Mouse (Mus musculus): Measurements from ENCODE around the gene Il2rb. TPM values are rescaled to one million over a fixed set of nuclear protein-coding genes. Genes with fewer than 3 reads are reported as not detected.

The Il2rb gene
- polyA plus RNA-seq, 1 experiment from 2014 or later, result 0.60 TPM

DNA sequence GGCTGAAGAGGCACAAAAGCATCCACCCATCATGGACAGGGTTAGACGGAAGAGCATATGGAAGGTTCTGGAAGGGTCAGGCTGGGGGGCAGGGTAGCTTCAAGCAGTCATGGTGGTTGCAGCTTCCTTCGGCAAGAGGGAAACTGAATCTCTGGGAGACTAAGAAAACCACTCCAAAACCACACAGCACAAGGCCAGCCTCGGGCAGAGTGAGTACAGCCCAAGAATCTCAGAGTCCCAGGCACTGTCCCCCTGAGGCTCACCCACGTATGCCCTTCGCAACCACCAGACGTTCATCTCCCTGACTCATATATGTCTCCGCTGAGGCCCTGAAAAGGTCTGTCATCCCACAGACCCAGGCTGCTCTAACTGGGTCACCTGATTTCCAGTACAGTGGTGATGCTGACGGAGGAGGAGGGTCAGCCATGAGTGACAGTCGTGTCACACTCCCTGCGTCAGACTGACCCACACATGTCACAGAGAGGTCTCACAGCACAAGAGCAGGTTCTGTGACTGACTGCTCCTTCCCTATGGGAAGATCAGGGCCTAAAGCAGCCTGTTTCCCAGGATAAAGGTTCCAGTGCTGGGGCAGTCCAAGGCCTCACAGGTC, 1.6 kb downstream of the Il2rb start:
- WGBS, result 54% methylated on average over 10 of the region's 10 CpGs
- Histone ChIP-seq H3K9ac (no peak overlapping the region), H3K27ac (no peak overlapping the region), H3K27me3 (no peaks in the 10 kb centered on the region), H3K36me3 (no peaks in the 10 kb centered on the region), H3K4me2 (no peak overlapping the region), H3K9me3 (replicated peaks) (no peaks in the 10 kb centered on the region), H3K4me1 (no peaks in the 10 kb centered on the region), H3K4me3 (replicated peaks) (no peak overlapping the region)
- no peak; the same call in 1 of the 2 replicates for ATAC-seq (replicated peaks; ENCODE audit: low FRiP score)

DNA sequence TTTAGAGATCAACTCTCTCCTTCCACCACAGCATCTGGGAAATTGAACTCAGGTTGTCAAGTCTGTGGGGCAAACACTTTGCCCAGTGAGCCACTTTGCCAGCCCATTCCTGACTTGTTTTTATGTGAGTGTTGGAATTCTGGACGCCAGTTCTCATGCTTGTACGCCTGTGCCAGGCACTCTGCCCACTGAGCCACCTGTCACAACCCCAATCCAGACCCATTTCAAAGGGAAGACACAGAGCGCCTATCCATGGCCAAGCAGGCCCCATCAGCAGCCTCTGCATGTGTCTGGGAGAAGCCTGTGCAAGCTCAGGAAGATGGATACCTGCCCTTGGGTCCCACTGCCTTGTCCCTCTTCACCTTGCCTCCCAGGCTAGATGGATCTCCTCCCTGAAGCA, 3.8 kb downstream of the Il2rb start:
- no peak overlapping the region for H3K27ac ChIP-seq
- H3K4me1 ChIP-seq, result no peaks in the 10 kb centered on the region
- no peak overlapping the region for H3K9ac ChIP-seq
- 92% methylated on average over 3 of the region's 3 CpGs for WGBS
- H3K4me2 ChIP-seq, result no peak overlapping the region
- no peak overlapping the region for H3K4me3 ChIP-seq (replicated peaks)
- H3K27me3 ChIP-seq, result no peaks in the 10 kb centered on the region; the same call in 1 of the 2 replicates
- no peaks in the 10 kb centered on the region for H3K36me3 ChIP-seq
- no peak for ATAC-seq (replicated peaks; ENCODE audit: low FRiP score)
- no peaks in the 10 kb centered on the region for H3K9me3 ChIP-seq (replicated peaks)

DNA sequence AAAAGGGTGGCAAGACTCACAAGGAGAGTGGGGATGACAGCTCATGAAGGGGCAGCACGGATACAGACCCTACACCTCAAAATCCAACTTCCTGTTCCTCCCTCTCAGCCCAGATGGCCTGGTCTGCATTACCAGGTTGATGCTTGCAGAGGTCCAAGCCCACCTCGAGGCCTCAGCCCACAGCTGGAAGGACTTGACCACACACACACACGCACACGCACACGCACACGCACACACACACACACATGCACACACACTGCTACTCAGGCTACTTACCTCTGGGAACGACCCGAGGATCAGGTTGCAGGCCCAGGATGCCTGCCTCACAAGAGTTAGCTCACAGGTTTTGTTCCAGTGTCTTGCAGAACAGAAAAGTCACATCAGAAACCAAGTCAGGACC, 5.2 kb downstream of the Il2rb start:
- Histone ChIP-seq H3K9me3 (replicated peaks) (no peaks in the 10 kb centered on the region), H3K36me3 (no peaks in the 10 kb centered on the region), H3K4me2 (no peak overlapping the region), H3K4me1 (no peaks in the 10 kb centered on the region), H3K9ac (no peak overlapping the region), H3K4me3 (replicated peaks) (no peak overlapping the region), H3K27me3 (no peaks in the 10 kb centered on the region; the same call in 1 of the 2 replicates), H3K27ac (no peak overlapping the region)
- ATAC-seq (replicated peaks; ENCODE audit: low FRiP score), result no peak
- WGBS, result 55% methylated on average over 8 of the region's 8 CpGs

DNA sequence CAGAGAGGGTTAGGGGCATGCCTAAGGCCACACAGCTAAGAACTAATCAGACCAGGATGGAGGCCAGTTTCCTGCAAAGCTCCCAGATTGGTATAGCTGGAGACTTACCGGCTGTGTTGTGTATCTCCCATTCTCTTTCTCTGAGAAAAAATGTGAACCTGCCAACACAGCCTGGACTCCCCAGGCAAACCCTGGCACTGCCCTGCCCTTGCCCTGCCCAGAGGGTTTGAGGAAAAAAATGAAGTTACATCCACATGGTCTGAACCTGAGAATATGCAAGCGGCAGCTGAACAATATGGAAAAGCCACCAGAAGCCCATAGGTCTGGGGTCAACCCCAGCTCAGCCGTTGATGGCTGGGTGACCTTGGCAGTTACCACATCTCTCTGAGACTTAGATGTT, 5.8 kb downstream of the Il2rb start:
- Histone ChIP-seq H3K27ac (no peak overlapping the region), H3K36me3 (no peaks in the 10 kb centered on the region), H3K9me3 (replicated peaks) (no peaks in the 10 kb centered on the region), H3K4me2 (no peak overlapping the region), H3K4me3 (replicated peaks) (no peak overlapping the region), H3K27me3 (no peaks in the 10 kb centered on the region; the same call in 1 of the 2 replicates), H3K4me1 (no peaks in the 10 kb centered on the region), H3K9ac (no peak overlapping the region)
- WGBS, result 80% methylated on average over 3 of the region's 3 CpGs
- no peak for ATAC-seq (replicated peaks; ENCODE audit: low FRiP score)

DNA sequence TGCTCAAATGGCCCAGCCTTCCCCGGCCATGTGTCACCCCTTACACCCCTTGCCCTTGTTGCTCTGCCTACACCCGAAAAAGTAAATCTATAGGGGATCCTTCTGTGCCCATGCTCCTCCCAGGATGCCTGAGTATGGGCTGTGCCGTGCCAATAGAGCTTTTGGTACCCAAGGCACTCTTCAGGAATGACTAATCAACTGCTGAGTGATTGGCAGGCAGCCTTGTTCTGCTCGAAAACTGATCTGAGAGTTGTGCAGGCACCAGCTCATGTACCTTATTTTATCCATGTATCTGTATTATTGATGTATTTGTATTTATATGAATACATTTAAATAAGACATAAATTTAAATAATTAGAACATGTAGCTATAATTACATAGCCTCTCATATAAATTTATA, 8.0 kb downstream of the Il2rb start:
- Histone ChIP-seq H3K4me2 (no peak overlapping the region), H3K4me1 (no peaks in the 10 kb centered on the region), H3K27me3 (no peaks in the 10 kb centered on the region; the same call in 1 of the 2 replicates), H3K27ac (no peak overlapping the region), H3K36me3 (no peaks in the 10 kb centered on the region), H3K9ac (no peak overlapping the region), H3K4me3 (replicated peaks) (no peak overlapping the region), H3K9me3 (replicated peaks) (no peaks in the 10 kb centered on the region)
- no peak for ATAC-seq (replicated peaks; ENCODE audit: low FRiP score)
- 72% methylated on average over 4 of the region's 4 CpGs for whole genome bisulfite sequencing

DNA sequence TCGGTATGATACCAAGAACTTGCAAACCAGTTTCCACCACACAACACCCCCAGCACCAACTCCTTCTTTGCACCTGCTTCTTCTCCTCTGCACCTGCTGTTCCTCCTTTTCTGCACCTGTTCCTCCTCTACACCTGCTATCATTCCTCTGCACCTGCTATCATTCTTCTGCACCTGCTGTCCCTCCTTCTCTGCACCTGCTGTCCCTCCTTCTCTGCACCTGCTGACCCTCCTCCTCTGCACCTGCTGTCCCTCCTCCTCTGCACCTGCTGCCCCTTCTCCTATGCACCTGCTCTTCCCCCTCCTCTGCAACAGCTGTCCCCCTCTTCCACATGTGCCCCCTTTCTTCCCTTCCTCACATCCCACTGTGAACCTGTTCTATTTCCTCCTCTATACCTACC, 8.5 kb downstream of the Il2rb start:
- Histone ChIP-seq H3K4me2 (no peak overlapping the region), H3K36me3 (no peaks in the 10 kb centered on the region), H3K9me3 (replicated peaks) (no peaks in the 10 kb centered on the region), H3K27ac (no peak overlapping the region), H3K9ac (no peak overlapping the region), H3K4me1 (0 out of 2 replicates have a peak, but pooled peaks cover under 1% of the 10 kb centered on the region), H3K27me3 (no peaks in the 10 kb centered on the region; the same call in 1 of the 2 replicates), H3K4me3 (replicated peaks) (no peak overlapping the region)
- no peak for ATAC-seq (replicated peaks; ENCODE audit: low FRiP score)
- 88% methylated on average over 1 of the region's 1 CpGs for WGBS

DNA sequence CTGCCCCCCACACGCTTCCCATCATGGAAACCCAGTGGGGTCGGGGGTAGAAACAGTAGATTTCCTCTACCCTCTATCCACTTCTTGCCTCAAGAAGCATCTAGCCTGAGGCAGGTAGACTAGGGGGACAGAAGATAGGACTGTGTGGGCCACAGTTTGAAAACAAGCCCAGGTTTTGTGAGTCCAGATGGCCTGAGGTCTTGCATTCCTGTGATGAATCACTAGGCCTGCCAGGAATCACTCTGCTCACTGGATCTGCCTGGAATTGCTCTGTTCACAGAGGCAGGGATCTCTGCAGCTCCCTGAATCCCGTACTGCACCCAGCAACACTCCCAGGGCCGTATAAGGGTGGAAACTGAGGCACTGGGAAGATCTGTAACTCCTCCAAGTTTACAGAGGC, 11.8 kb downstream of the Il2rb start:
- H3K9ac ChIP-seq, result no peak overlapping the region
- no peak overlapping the region for H3K4me2 ChIP-seq
- H3K27me3 ChIP-seq, result no peaks in the 10 kb centered on the region; the same call in 1 of the 2 replicates
- no peaks in the 10 kb centered on the region for H3K36me3 ChIP-seq
- H3K9me3 ChIP-seq (replicated peaks), result no peaks in the 10 kb centered on the region
- 0 out of 2 replicates have a peak, but pooled peaks cover 9% of the 10 kb centered on the region for H3K4me1 ChIP-seq
- H3K4me3 ChIP-seq (replicated peaks), result no peak overlapping the region
- ATAC-seq (replicated peaks; ENCODE audit: low FRiP score), result no peak
- no peak overlapping the region for H3K27ac ChIP-seq
- WGBS, result 76% methylated on average over 4 of the region's 4 CpGs

DNA sequence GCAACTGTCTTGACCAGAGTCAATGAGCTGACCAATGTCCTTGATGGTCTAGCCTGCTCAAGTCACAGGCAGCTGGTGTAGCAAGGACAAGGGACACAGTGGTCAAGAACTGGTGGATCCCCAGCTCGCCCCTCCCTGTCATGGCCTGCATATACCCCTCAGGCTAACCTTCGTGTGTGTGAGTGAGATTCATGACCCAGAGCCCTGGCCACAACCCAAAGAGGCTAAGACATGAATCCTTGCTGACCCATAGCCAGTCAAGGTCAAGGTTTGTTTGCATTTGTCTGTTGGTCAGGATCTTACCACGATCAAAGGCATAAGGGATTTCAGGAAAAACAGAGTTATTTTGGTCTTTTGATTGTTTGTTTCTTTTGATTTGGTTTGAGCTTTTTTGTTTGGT, 12.6 kb downstream of the Il2rb start:
- Histone ChIP-seq H3K9me3 (replicated peaks) (no peaks in the 10 kb centered on the region), H3K27me3 (no peaks in the 10 kb centered on the region; the same call in 1 of the 2 replicates), H3K9ac (no peak overlapping the region), H3K36me3 (no peaks in the 10 kb centered on the region), H3K4me2 (no peak overlapping the region), H3K4me1 (0 out of 2 replicates have a peak, but pooled peaks cover 9% of the 10 kb centered on the region), H3K4me3 (replicated peaks) (no peak overlapping the region), H3K27ac (no peak overlapping the region)
- 48% methylated on average over 3 of the region's 3 CpGs for WGBS
- no peak for ATAC-seq (replicated peaks; ENCODE audit: low FRiP score)

DNA sequence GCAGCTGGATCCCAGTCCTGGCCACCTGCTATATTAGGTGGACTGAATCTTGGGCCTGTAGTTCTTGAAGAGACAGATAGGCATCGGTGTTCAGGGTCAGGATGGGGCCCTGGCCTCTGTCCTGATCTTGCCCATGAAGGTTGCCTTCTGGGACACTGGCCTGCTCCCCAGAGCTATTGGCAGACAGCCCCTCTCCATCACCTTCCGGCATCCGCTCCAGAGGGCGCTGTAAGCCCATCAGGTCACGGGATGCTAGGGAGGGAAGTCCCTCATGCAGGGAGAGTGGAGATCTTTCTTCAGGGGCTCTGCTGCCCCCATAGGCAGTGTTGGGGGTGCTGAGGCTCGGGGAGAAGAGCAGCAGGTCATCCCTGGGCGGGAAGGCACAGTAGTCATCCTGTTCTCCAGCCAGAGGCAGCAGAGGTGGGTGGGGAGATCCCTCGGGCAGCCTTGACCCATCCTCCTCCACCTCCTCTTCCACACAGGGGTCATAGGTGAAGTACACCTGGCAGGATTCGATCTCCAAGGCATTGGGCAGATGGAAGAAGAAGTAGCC, 13.5 kb downstream of the Il2rb start:
- no peak overlapping the region for H3K4me3 ChIP-seq (replicated peaks)
- 0 out of 2 replicates have a peak, but pooled peaks cover 9% of the 10 kb centered on the region for H3K4me1 ChIP-seq
- H3K36me3 ChIP-seq, result no peaks in the 10 kb centered on the region
- H3K9me3 ChIP-seq (replicated peaks), result no peaks in the 10 kb centered on the region
- WGBS, result 57% methylated on average over 9 of the region's 9 CpGs
- H3K27me3 ChIP-seq, result no peaks in the 10 kb centered on the region
- H3K27ac ChIP-seq, result no peak overlapping the region
- ATAC-seq (replicated peaks; ENCODE audit: low FRiP score), result no peak
- no peak overlapping the region for H3K9ac ChIP-seq
- no peak overlapping the region for H3K4me2 ChIP-seq

DNA sequence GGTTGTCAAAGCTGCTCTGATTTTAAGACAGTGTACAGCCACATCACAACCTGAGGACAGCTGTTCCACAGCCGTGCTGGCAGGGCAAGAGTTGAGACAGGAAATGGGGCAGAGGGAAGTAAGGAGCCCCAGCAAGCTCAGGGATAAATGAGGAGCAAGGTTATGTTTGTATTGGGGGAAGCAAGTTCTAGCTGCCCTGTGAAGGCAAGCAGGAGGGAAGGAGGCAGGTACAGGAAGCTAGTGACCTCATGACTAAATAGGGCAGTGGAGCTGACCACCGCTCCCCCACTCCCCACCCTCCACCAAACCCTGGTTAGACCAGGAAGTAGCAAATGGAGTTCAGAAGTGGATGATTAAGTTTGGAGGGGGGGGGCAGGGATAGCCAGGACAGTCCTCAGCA, 14.1 kb downstream of the Il2rb start:
- 0 out of 2 replicates have a peak, but pooled peaks cover 9% of the 10 kb centered on the region for H3K4me1 ChIP-seq
- no peak for ATAC-seq (replicated peaks; ENCODE audit: low FRiP score)
- no peak overlapping the region for H3K27ac ChIP-seq
- no peaks in the 10 kb centered on the region for H3K27me3 ChIP-seq
- no peak overlapping the region for H3K4me2 ChIP-seq
- 40% methylated on average over 2 of the region's 2 CpGs for WGBS
- H3K4me3 ChIP-seq (replicated peaks), result no peak overlapping the region
- H3K36me3 ChIP-seq, result no peaks in the 10 kb centered on the region
- H3K9ac ChIP-seq, result no peak overlapping the region
- H3K9me3 ChIP-seq (replicated peaks), result no peaks in the 10 kb centered on the region

DNA sequence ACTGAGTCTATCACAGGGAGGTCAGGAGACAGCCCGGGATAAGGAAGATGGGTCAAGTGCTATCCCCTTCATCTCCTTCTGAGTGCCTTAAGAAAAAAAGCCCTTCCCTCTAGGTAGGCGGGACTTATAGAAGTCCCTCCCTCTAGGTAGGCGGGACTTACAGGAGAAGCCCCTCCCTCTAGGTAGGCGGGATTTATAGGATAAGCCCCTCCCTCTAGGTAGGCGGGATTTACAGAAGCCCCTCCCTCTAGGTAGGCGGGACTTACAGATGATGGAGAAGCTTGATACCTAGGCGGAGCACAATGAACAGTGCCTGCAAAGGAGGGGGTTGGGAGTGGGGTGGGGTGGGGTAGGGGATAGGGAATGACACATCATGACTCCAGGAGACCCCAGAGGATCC, 15.0 kb downstream of the Il2rb start:
- no peak overlapping the region for H3K4me3 ChIP-seq (replicated peaks)
- no peaks in the 10 kb centered on the region for H3K36me3 ChIP-seq
- H3K9me3 ChIP-seq (replicated peaks), result no peaks in the 10 kb centered on the region
- no peak overlapping the region for H3K4me2 ChIP-seq
- ATAC-seq (replicated peaks; ENCODE audit: low FRiP score), result no peak
- H3K9ac ChIP-seq, result no peak overlapping the region
- no peaks in the 10 kb centered on the region for H3K27me3 ChIP-seq
- H3K4me1 ChIP-seq, result 0 out of 2 replicates have a peak, but pooled peaks cover 9% of the 10 kb centered on the region
- no peak overlapping the region for H3K27ac ChIP-seq
- WGBS, result 74% methylated on average over 7 of the region's 7 CpGs

DNA sequence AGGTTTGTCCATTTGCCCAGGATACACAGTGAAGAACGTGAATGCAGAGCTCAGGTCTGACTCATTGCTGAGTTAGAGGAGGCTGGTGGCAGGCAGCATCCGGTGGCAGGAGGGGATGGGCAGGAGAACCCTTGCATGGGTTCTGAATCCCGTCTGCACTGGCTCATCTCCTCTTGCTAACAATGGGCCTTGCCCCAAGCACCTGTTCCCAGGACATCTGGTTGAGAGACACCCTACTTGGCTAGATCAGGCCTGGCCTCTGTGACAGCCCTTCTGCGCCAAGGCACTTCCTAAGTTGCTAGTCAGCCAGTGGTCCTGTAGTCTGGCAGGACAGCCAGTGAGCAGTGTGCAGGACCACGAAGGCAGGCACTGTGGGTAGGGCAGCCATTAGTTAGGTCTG, 15.6 kb downstream of the Il2rb start:
- no peak overlapping the region for H3K9ac ChIP-seq
- 75% methylated on average over 5 of the region's 5 CpGs for WGBS
- 0 out of 2 replicates have a peak, but pooled peaks cover 9% of the 10 kb centered on the region for H3K4me1 ChIP-seq
- H3K27me3 ChIP-seq, result no peaks in the 10 kb centered on the region
- no peak overlapping the region for H3K4me3 ChIP-seq (replicated peaks)
- H3K9me3 ChIP-seq (replicated peaks), result no peaks in the 10 kb centered on the region
- H3K4me2 ChIP-seq, result no peak overlapping the region
- no peak overlapping the region for H3K27ac ChIP-seq
- no peak for ATAC-seq (replicated peaks; ENCODE audit: low FRiP score)
- no peaks in the 10 kb centered on the region for H3K36me3 ChIP-seq
